Mouse (Mus musculus) neural tube, postnatal 0 days (tissue): ENCODE measurements around the gene Acer1. TPM values are rescaled to one million over a fixed set of nuclear protein-coding genes. Genes with fewer than 3 reads are reported as not detected.

ENCODE experiments used
- polyA plus RNA-seq: library from polyadenylated mRNA; unstranded; fragments of >200 nt; fragmentation: Nextera tagmentation; extraction: Ambion mirVana; gene quantifications from 2 replicates; pipeline ENCODE4 v1.2.1, GENCODE M21; 2015

The Acer1 gene
- not detected in 2 replicates for polyA plus RNA-seq

GRCm38 (mm10) chr17:56982013-56982412 lies at the start of gene Acer1:
Gene Acer1, minus strand, starts transcription at chr17:56982126.

GRCm38 (mm10) chr17:57030931-57031660 lies 49.2 kb upstream of the Acer1 start, which contains the start of gene Khsrp:
Gene Khsrp, minus strand, starts transcription at chr17:57031522.

GRCm38 (mm10) chr17:57011236-57012141 lies 29.6 kb upstream of the Acer1 start, which contains the start of the genes Gtf2f1 and Gm17949:
Gene Gtf2f1, minus strand, starts transcription at chr17:57011288.
Gene Gm17949, plus strand, starts transcription at chr17:57011469.

GRCm38 (mm10) chr17:56999968-57000609 lies 18.2 kb upstream of the Acer1 start, which contains the start of gene Pspn:
Gene Pspn, minus strand, starts transcription at chr17:57000018.

GRCm38 (mm10) chr17:56997029-56997667 lies 15.2 kb upstream of the Acer1 start, which contains the start of gene Alkbh7:
Gene Alkbh7, plus strand, starts transcription at chr17:56997339.

GRCm38 (mm10) chr17:56990115-56990746 lies 8.3 kb upstream of the Acer1 start, which contains the start of gene Clpp:
Gene Clpp, plus strand, starts transcription at chr17:56990305.

GRCm38 (mm10) chr17:56935363-56936131 lies 46.4 kb downstream of the Acer1 start, which contains the start of gene Mllt1:
Gene Mllt1, minus strand, starts transcription at chr17:56935415.

Other genes starting within 250 kb of the Acer1 start
- gene Nrtn, start 224.6 kb downstream of the Acer1 start, polyA plus RNA-seq = 6.2 and 7.9 TPM in 2 replicates
- 85.8 and 101 TPM in 2 replicates for gene Dus3l, start 217.4 kb downstream of the Acer1 start, polyA plus RNA-seq
- 0.33 and 0.53 TPM in 2 replicates for gene Prr22, start 211.9 kb downstream of the Acer1 start, polyA plus RNA-seq
- gene Rfx2, start 151.1 kb downstream of the Acer1 start, polyA plus RNA-seq = 3.5 and 4.8 TPM in 2 replicates
- gene Acsbg2, start 107.7 kb downstream of the Acer1 start, polyA plus RNA-seq = not detected in 2 replicates
- 0.15 and 0.24 TPM in 2 replicates for gene 1700061G19Rik, start 106.6 kb downstream of the Acer1 start, polyA plus RNA-seq
- gene Mllt1, start 46.7 kb downstream of the Acer1 start, polyA plus RNA-seq = 51.9 and 56.7 TPM in 2 replicates
- 171 and 179 TPM in 2 replicates for gene Clpp, start 8.2 kb upstream of the Acer1 start, polyA plus RNA-seq
- 81.0 and 82.8 TPM in 2 replicates for gene Alkbh7, start 15.2 kb upstream of the Acer1 start, polyA plus RNA-seq
- gene Pspn, start 17.9 kb upstream of the Acer1 start, polyA plus RNA-seq = 0.62 TPM in 1 of 2 replicates, not detected in the other
- 47.1 and 52.5 TPM in 2 replicates for gene Gtf2f1, start 29.2 kb upstream of the Acer1 start, polyA plus RNA-seq
- 0.39 TPM in 2 replicates for gene Gm17949, start 29.3 kb upstream of the Acer1 start, polyA plus RNA-seq
- 27.2 and 28.1 TPM in 2 replicates for gene Khsrp, start 49.4 kb upstream of the Acer1 start, polyA plus RNA-seq
- gene Slc25a41, start 59.5 kb upstream of the Acer1 start, polyA plus RNA-seq = not detected in 2 replicates
- gene Crb3, start 77.0 kb upstream of the Acer1 start, polyA plus RNA-seq = 2.5 and 3.3 TPM in 2 replicates
- gene Slc25a23, start 77.7 kb upstream of the Acer1 start, polyA plus RNA-seq = 54.5 and 58.2 TPM in 2 replicates
- gene Dennd1c, start 96.4 kb upstream of the Acer1 start, polyA plus RNA-seq = 2.1 and 2.5 TPM in 2 replicates
- 282 and 305 TPM in 2 replicates for gene Tubb4a, start 105.7 kb upstream of the Acer1 start, polyA plus RNA-seq
- gene Tnfsf9, start 123.2 kb upstream of the Acer1 start, polyA plus RNA-seq = 5.9 and 6.7 TPM in 2 replicates
- gene Cd70, start 167.7 kb upstream of the Acer1 start, polyA plus RNA-seq = 1.4 and 2.6 TPM in 2 replicates
- gene Tnfsf14, start 212.1 kb upstream of the Acer1 start, polyA plus RNA-seq = not detected in 2 replicates
- 1.3 and 1.7 TPM in 2 replicates for gene C3, start 246.0 kb upstream of the Acer1 start, polyA plus RNA-seq